Mouse (Mus musculus) embryonic stem cell, embryonic (primary cell): ENCODE results near the gene Mmrn1.
"Not testable (repeated sequence)": the region's sequence is repeated elsewhere in the genome, so short reads cannot be mapped to it uniquely, and the experiment has no call there.

Source experiments
- CTCF ChIA-PET, 4 experiments: fragments of 300-600 bp in 2 of 4; fragments of 350-600 bp in 2 of 4; sonication (Branson Sonifier 250); formaldehyde crosslinking; loops; one replicate each; lab custom pipeline; 2022; ENCODE audit warnings: inconsistent platforms in 2 of 4; lab: Charles Lee
- POLR2A ChIA-PET, 4 experiments: fragments of 300-600 bp in 2 of 4; fragments of 350-600 bp in 2 of 4; sonication (Branson Sonifier 250); formaldehyde crosslinking; loops; one replicate each; lab custom pipeline; 2022; ENCODE audit warnings: antibody characterized with exemption in 4 of 4, inconsistent platforms in 1 of 4; lab: Charles Lee

The Mmrn1 gene

GRCm38 (mm10) chr6:60924676-60925075 is at the start of gene Mmrn1:
Gene Mmrn1 (plus strand): TSS chr6:60924976.
- CTCF ChIA-PET: not testable (repeated sequence)
- POLR2A ChIA-PET: interaction anchor here in 1 of 4 experiments (0.8 kb wide), 1 partner anchor 93 kb away, joined by 3 read pairs; no protein-coding TSS in a partner anchor

GRCm38 (mm10) chr6:60880362-60880761 is 44.4 kb upstream of the Mmrn1 start:
- ChIA-PET POLR2A (no interaction called here), CTCF (no interaction called here)

DNA sequence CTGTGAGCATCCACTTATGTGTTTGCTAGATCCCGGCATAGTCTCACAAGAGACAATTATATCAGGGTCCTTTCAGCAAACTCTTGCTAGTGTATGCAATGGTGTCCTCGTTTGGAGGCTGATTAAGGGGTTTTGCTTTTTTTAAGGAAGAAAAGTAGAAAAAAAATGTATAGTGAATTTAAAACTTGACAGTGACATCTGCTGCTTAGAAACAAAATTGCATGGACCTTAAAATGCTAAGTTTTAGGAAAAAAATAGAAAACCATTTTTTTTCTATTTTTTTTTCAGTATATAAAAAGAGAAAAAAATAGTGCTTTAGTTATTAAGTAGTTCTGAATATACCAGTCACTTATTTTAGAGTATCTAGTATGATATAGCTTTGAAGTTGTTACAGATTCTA is 43.2 kb upstream of the Mmrn1 start:
- ChIA-PET POLR2A (no interaction called here), CTCF (no interaction called here)

DNA sequence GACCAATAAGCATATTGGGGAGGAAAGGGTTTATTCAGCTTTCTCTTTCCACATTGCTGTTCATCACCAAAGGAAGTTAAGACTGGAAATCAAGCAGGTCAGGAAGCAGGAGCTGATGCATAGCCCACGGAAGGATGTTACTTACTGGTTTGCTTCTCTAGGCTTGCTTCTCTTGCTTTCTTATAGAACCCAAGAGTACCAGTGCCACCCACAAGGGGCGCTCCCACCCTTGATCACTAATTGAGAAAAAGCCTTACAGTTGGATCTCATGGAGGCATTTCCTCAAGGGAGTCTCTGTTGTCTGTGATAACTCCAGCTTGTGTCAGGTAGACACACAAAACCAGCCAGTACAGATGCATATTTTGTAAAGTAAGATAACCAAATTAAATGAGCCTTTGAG is 17.5 kb upstream of the Mmrn1 start:
- POLR2A ChIA-PET: no interaction called here
- CTCF ChIA-PET: no interaction called here

GRCm38 (mm10) chr6:60931364-60931763 is 6.6 kb downstream of the Mmrn1 start:
- CTCF ChIA-PET: no interaction called here
- POLR2A ChIA-PET: no interaction called here

DNA sequence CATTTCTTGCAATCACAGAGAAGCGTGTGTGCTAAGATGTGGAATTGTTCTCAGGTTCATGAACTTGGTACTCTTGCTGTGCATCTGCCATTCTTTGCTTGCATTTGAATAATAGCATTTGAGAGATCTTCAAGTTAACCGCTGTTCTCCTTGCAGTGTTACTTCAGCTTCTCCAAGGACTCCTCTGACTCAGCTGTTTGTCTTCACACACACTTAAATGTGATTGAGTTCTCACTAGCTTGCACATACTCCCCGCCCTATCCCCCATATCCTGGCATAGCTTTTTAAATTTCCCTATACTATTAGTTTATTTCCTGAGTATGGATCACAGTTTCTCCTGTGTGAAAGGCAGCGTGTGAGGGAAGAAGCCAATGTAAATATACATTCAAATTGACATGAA is 10.1 kb downstream of the Mmrn1 start:
- ChIA-PET CTCF (no interaction called here), POLR2A (no interaction called here)

DNA sequence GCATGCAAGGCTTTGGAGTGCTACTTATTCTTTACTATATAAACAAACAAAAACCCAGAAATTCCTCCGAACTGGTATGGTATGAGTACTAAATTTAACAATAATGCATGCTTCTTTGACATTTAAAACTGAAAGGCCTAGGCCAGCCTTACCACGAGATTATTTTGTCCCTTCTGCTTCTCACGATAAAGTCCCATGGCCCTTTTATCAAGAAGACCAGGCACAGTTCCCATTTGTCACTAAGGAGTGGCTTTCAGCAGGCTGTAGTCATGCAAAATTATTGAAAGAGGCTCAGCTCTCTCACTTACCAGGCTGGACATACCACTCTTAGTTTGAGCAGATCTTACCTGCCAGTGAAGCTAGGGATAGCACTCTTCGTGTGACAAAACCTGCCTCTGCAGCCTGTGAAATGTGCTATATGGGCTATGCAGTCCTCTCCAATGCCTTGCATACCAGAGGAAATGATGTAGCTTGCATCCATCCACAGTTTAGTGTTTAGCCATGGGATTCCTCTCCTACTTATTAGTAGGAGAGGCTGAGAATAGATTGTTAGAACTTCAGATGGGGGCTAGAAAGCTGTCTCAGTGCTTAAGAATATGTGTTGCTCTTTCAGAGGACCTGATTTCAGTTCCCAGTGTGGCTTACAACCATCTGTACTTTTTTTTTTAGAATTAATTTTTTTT is 10.8 kb downstream of the Mmrn1 start:
- CTCF ChIA-PET: no interaction called here
- POLR2A ChIA-PET: no interaction called here

DNA sequence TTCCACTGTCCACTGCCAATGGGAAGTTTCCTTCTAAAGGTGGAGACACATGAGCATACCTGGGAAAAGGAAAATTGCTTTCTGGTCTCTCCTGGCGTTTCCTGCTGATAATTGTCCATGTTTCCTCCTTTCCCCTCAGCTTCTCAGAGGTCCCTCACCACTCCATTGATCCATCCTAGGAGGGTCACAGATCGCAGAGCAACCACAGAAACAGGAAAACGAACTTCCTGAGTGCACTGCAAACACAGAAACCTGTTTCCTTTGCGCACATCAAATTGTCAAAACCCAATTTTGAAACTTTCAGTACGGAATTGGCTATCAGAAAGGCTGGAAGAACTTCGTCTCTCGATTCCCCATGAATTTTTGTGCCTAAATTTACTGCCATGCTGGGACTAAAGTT is 19.4 kb downstream of the Mmrn1 start:
- POLR2A ChIA-PET: no interaction called here
- CTCF ChIA-PET: no interaction called here

DNA sequence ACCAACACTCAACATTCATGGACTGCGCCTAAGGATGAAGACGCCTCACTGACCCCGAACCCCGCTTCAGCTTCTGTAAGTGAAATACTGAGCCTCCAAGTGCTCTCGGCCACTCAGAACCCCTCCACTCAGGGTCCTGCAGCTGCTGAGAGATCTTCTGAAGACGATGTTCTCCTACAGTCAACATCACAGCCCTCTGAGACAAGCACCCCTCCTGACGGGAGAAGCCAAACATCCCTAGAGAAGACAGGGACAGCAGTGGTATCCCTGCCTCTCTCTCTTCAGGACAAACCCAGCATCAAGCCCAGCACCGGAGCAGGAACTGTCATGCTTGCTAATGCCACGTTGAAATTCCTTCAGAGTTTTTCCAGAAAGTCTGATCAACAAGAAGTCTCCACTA is 19.8 kb downstream of the Mmrn1 start:
- ChIA-PET POLR2A (no interaction called here), CTCF (no interaction called here)

- ChIA-PET CTCF (interaction anchor here (0.6 to 1.2 kb wide), 15 partner anchors 10 to 804 kb away, joined by 3 to 9 read pairs (median 4); no protein-coding TSS in a partner anchor), POLR2A (interaction anchor here in 1 of 4 experiments (0.7 kb wide), 1 partner anchor 850 kb away, joined by 3 read pairs; no protein-coding TSS in a partner anchor)
These were observed 25.6 kb downstream of the Mmrn1 start for GRCm38 (mm10) chr6:60950415-60950814.

- CTCF ChIA-PET: interaction anchor here in 1 of 4 experiments (0.5 kb wide), 1 partner anchor 11 kb away, joined by 5 read pairs; no protein-coding TSS in a partner anchor
- POLR2A ChIA-PET: no interaction called here
These were observed 36.5 kb downstream of the Mmrn1 start for GRCm38 (mm10) chr6:60961285-60961684.

DNA sequence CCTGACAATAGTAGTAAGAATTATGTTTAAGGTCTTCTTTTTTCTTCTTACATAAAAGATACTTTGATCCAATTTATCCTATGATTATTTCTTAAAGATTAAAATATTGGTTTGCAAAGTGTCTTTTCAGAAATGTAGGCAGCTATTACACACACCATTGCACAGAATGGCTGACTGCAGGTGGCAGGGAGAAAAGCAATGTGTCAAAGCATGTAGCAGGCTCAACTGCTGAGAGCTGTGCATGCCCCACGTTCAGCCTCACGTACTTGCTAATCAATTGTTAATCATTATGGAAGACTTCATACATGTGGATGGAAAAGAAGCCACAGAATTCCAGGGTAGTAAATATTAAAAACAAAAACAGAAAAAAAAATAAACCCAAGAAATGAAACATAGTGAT is 37.1 kb downstream of the Mmrn1 start:
- POLR2A ChIA-PET: no interaction called here
- CTCF ChIA-PET: no interaction called here

GRCm38 (mm10) chr6:60962668-60963067 is 37.9 kb downstream of the Mmrn1 start:
- ChIA-PET POLR2A (no interaction called here), CTCF (no interaction called here)

GRCm38 (mm10) chr6:60963726-60964125 is 39.0 kb downstream of the Mmrn1 start:
- CTCF ChIA-PET: no interaction called here

DNA sequence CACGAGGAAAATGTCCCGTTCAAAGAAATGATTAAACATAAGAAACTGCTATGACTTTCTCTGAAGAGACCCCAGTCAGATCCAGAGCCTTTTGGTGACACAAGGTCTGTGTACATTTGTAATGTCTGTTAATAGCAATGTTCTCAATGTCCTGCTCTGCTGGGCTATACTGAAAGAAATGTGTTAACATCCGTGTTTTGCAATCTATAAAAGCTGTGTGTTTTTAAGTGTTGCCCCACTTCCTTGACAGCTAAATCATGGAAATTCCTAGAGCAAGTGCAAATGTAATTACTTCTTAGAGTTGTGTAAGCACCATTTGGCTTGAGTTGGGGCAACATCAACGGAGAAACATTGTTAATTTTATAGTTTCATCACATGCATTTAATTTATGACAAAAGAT is 42.2 kb downstream of the Mmrn1 start:
- ChIA-PET POLR2A (no interaction called here), CTCF (no interaction called here)

More at GRCm38 (mm10) chr6:60963726-60964125, 39.0 kb downstream of the Mmrn1 start:
- POLR2A ChIA-PET: no interaction called here

- CTCF ChIA-PET: interaction anchor here in 1 of 4 experiments (0.5 to 0.8 kb wide), 2 partner anchors 15 to 405 kb away, joined by 5 read pairs; no protein-coding TSS in a partner anchor
- POLR2A ChIA-PET: no interaction called here
These were observed 44.6 kb downstream of the Mmrn1 start for GRCm38 (mm10) chr6:60969407-60969806.

DNA sequence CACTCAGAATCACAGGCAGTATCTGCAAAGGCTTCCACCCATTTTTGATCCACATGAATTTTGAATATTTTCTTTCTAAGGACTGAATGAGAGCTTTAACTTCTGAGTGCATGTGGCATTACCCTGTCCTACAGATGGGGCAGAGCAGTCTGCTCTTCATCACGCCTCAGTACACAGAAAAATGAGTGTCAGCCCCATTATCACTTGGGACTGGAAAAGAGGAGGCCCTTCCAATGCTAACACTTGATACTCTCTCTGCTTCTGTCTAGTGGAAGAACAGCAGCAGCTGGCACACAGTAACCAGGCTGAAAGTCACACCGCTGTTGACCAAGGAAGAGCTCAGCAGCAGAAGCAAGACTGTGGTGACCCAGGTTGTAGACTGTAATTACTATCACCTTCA is 46.0 kb downstream of the Mmrn1 start:
- ChIA-PET POLR2A (no interaction called here), CTCF (no interaction called here)

DNA sequence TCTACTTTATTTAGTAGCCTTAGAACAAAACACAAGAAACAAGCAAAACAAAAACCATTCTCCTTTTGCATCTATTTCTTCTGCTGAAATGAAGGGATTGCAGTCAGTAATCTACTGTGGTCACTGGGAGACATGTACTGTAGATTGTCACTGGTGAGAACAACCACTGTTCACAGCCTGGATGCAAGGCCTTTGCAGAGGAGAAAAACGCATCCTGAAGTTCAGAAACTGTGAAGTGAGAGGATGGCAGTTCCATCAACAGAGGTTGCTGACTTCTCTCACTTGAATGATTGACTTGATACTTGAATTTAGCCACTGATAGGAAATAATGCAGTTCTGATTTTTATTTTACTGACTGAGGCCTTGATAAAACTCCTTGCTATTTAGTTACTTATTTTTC is 53.8 kb downstream of the Mmrn1 start:
- ChIA-PET POLR2A (no interaction called here), CTCF (no interaction called here)

GRCm38 (mm10) chr6:60979039-60979438 is 54.3 kb downstream of the Mmrn1 start:
- CTCF ChIA-PET: no interaction called here
- POLR2A ChIA-PET: no interaction called here

- ChIA-PET POLR2A (no interaction called here), CTCF (interaction anchor here in 2 of 4 experiments (0.6 to 0.9 kb wide), 2 partner anchors 15 to 328 kb away, joined by 3 to 5 read pairs; no protein-coding TSS in a partner anchor)
These were observed 59.6 kb downstream of the Mmrn1 start for GRCm38 (mm10) chr6:60984360-60984759.

DNA sequence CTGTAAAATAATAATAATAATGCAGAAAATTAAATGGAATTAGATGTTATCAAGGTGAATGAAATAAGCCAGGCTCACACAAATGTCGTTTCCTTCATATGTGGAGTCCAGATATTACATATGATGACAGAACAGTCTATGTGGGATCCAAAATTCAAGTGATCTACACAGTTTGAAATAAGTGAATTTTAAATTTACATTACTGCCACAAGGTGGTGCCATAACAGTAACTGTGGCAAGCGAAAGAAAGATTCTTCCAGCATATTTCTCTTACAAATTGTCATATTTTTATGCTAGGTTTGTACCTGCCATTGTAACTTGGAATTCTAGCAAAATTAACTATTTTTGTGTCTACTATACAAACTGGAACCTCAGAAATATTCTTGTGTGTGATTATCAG is 61.1 kb downstream of the Mmrn1 start:
- POLR2A ChIA-PET: no interaction called here

More for the DNA sequence above, 61.1 kb downstream of the Mmrn1 start:
- CTCF ChIA-PET: no interaction called here
